Mouse (Mus musculus): Measurements from ENCODE around the gene Ppp1r15a.

DNA sequence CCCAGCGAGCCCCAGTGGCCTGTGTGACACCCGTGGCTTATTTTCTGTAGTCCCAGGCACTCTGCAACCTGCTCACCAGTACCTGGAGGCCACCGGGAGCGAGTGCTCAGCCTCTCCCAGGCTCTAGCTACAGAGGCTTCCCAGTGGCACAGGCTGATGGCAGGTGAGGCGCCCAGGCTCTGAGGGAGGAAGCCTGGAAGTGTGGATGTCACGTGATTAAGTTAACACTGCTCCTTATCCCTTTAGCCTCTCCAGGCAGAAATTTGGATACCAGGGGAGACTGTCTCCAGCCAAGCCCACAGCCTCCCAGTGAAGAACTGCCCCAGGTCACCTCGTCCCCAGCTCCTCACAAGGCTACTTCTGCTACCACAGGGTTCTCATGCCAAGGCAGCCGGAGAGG is 27.5 kb upstream of the Ppp1r15a start:
- TF ChIP-seq CTCF (IDR thresholded peaks at IDR 0.05; ENCODE audit: borderline replicate concordance, extremely low read depth, insufficient read depth, insufficient read length), result no peak
- TF ChIP-seq POLR2A (IDR thresholded peaks at IDR 0.05; ENCODE audit: borderline replicate concordance, extremely low read depth, insufficient read depth, insufficient read length, poor library complexity, severe bottlenecking), result no peak

Data from brain, embryonic 14.5 days (tissue).